1 mouse cellular context compared by ENCODE assay signal in the genomic region with DNA sequence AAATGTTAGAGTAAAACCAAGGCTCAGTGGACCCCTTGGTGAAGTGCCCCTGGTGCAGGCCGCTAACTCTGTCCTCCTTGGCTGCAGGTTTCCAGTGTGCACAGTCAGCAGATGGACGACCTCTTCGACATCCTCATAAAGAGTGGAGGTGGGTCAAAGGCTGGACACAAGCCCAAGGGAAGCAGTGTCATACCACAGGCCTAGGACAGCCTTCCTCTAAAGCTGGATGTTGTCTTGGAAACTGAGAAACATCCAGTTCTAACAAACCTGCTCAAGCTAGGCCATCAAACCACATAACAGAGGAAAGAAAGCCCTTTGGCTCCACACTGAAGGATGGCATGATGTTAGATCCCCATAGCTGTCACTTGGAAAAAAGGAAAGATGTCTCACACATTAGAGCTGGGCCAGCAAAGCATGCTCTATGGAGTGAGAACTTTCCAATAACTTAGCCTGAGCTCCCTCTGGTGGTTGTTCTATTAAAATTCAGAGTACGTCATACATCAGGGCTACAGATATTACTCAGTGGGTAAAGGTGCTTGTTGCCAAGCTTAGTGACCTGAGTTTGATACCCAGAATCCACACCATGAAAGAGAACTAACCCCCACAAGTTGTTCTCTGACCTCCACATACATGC.
TF ChIP-seq lines count a peak whose summit lies in the region.

No protein-coding gene starts in this region.

TF ChIP-seq in CH12.LX, 34 proteins besides CTCF, POLR2A, EP300 and RAD21 (continued from another document):
- TF ChIP-seq JUN (IDR thresholded peaks at IDR 0.05; ENCODE audit: insufficient read depth, low read depth, low read length) (peak; percentile 86), JUND (conservative IDR thresholded peaks at IDR 0.05; ENCODE audit: low read depth, low read length) (peak; percentile 98), RCOR1 (conservative IDR thresholded peaks at IDR 0.05; ENCODE audit: low read depth, low read length) (no peak), ELF1 (IDR thresholded peaks at IDR 0.05; ENCODE audit: low read depth, low read length) (no peak), MAZ (IDR thresholded peaks at IDR 0.05; ENCODE audit: low read depth, low read length) (no peak), HCFC1 (IDR thresholded peaks at IDR 0.05; ENCODE audit: low read depth, low read length) (no peak), SMC3 (IDR thresholded peaks at IDR 0.05; ENCODE audit: low read depth, low read length) (peak; percentile 94)
TF ChIP-seq in CH12.LX: peak in this region for 8.
